Mouse (Mus musculus) ovary, postnatal 10 days (tissue): ENCODE results near the gene Chrne.
A peak's percentile ranks its signal among the peaks of the same experiment; 100 is the strongest.

Experiments
- DNase-seq: peaks from one replicate; pipeline ENCODE4 v3.0.0; 2022; ENCODE audit warnings: low spot score

The Chrne gene

GRCm38 (mm10) chr11:70626877-70627276 lies 7.9 kb upstream of the Chrne start:
- no peak for DNase-seq

- no peak for DNase-seq
Measured at GRCm38 (mm10) chr11:70625473-70625872, 6.5 kb upstream of the Chrne start.

- DNase-seq, result no peak
Measured at GRCm38 (mm10) chr11:70623053-70623742, 4.2 kb upstream of the Chrne start.

GRCm38 (mm10) chr11:70621972-70622814 lies 3.2 kb upstream of the Chrne start:
- no peak for DNase-seq

GRCm38 (mm10) chr11:70615516-70616093 lies 3.4 kb downstream of the Chrne start, which contains the start of gene 4930544D05Rik:
Gene 4930544D05Rik (plus strand): TSS chr11:70615848.
- no peak for DNase-seq

- DNase-seq, result no peak
Measured at GRCm38 (mm10) chr11:70615074-70615473, 3.9 kb downstream of the Chrne start.

GRCm38 (mm10) chr11:70612505-70612904 lies 6.5 kb downstream of the Chrne start:
- DNase-seq, result no peak

GRCm38 (mm10) chr11:70610752-70611151 lies 8.3 kb downstream of the Chrne start:
- DNase-seq, result no peak

GRCm38 (mm10) chr11:70608381-70609066 lies 10.5 kb downstream of the Chrne start:
- no peak for DNase-seq

GRCm38 (mm10) chr11:70607611-70608010 lies 11.4 kb downstream of the Chrne start:
- no peak for DNase-seq

- no peak for DNase-seq
Measured at GRCm38 (mm10) chr11:70606717-70607116, 12.3 kb downstream of the Chrne start.

- peak; percentile 51 for DNase-seq
Measured at GRCm38 (mm10) chr11:70605024-70605566, 13.9 kb downstream of the Chrne start.

- no peak for DNase-seq
Measured at GRCm38 (mm10) chr11:70598451-70598953, 20.5 kb downstream of the Chrne start.

GRCm38 (mm10) chr11:70597301-70597700 lies 21.7 kb downstream of the Chrne start:
- no peak for DNase-seq

GRCm38 (mm10) chr11:70596094-70596493 lies 22.9 kb downstream of the Chrne start:
- DNase-seq, result no peak

GRCm38 (mm10) chr11:70595638-70596037 lies 23.4 kb downstream of the Chrne start:
- no peak for DNase-seq

GRCm38 (mm10) chr11:70594253-70594989 lies 24.6 kb downstream of the Chrne start:
- DNase-seq, result no peak

GRCm38 (mm10) chr11:70591733-70592132 lies 27.3 kb downstream of the Chrne start:
- DNase-seq, result no peak

- no peak for DNase-seq
Measured at GRCm38 (mm10) chr11:70586954-70587353, 32.1 kb downstream of the Chrne start.

- DNase-seq, result no peak
Measured at GRCm38 (mm10) chr11:70586261-70586660, 32.8 kb downstream of the Chrne start.

GRCm38 (mm10) chr11:70585457-70585856 lies 33.6 kb downstream of the Chrne start:
- no peak for DNase-seq
